Mouse (Mus musculus) forebrain, embryonic 15.5 days (tissue): Measurements from ENCODE around the gene Rex1bd. TPM values are rescaled to one million over a fixed set of nuclear protein-coding genes. Genes with fewer than 3 reads are reported as not detected.

Experiments used
- polyA plus RNA-seq: library from polyadenylated mRNA; unstranded; fragments of >200 nt; fragmentation: Nextera tagmentation; extraction: Ambion mirVana; gene quantifications from 2 replicates; pipeline ENCODE4 v1.2.1, GENCODE M21; 2015

The Rex1bd gene
- polyA plus RNA-seq, 1 experiment from 2014 or later: 164 TPM

Other genes with a start within 250 kb of the Rex1bd start
- 52.5 and 55.7 TPM in 2 replicates for gene Homer3, start 223.9 kb downstream of the Rex1bd start, polyA plus RNA-seq
- gene Ddx49, start 204.3 kb downstream of the Rex1bd start, polyA plus RNA-seq: 52.2 and 53.8 TPM in 2 replicates
- 266 and 271 TPM in 2 replicates for gene Cope, start 204.2 kb downstream of the Rex1bd start, polyA plus RNA-seq
- gene Cers1, start 191.0 kb downstream of the Rex1bd start, polyA plus RNA-seq: 31.3 and 31.9 TPM in 2 replicates
- 0.87 and 5.1 TPM in 2 replicates for gene Gdf1, start 176.9 kb downstream of the Rex1bd start, polyA plus RNA-seq
- gene Upf1, start 153.5 kb downstream of the Rex1bd start, polyA plus RNA-seq: 17.5 and 17.8 TPM in 2 replicates
- gene Comp, start 133.2 kb downstream of the Rex1bd start, polyA plus RNA-seq: 0.14 TPM in 1 of 2 replicates, not detected in the other
- 41.0 and 42.2 TPM in 2 replicates for gene Crtc1, start 67.2 kb downstream of the Rex1bd start, polyA plus RNA-seq
- 19.3 and 21.4 TPM in 2 replicates for gene Klhl26, start 29.8 kb downstream of the Rex1bd start, polyA plus RNA-seq
- 70.2 and 75.0 TPM in 2 replicates for gene Tmem59l, start 19.4 kb downstream of the Rex1bd start, polyA plus RNA-seq
- 4.3 and 5.3 TPM in 2 replicates for gene Crlf1, start 13.6 kb downstream of the Rex1bd start, polyA plus RNA-seq
- gene Uba52, start 4.0 kb upstream of the Rex1bd start, polyA plus RNA-seq: 724 and 839 TPM in 2 replicates
- gene Fkbp8, start 21.0 kb upstream of the Rex1bd start, polyA plus RNA-seq: 433 and 440 TPM in 2 replicates
- gene Kxd1, start 21.2 kb upstream of the Rex1bd start, polyA plus RNA-seq: 49.8 and 50.2 TPM in 2 replicates
- gene Ell, start 32.7 kb upstream of the Rex1bd start, polyA plus RNA-seq: 17.4 and 19.2 TPM in 2 replicates
- 116 TPM in 2 replicates for gene Isyna1, start 87.6 kb upstream of the Rex1bd start, polyA plus RNA-seq
- 114 TPM in 2 replicates for gene Ssbp4, start 102.1 kb upstream of the Rex1bd start, polyA plus RNA-seq
- 0.74 and 1.3 TPM in 2 replicates for gene Lrrc25, start 109.4 kb upstream of the Rex1bd start, polyA plus RNA-seq
- not detected in 2 replicates for gene Gdf15, start 125.7 kb upstream of the Rex1bd start, polyA plus RNA-seq
- 63.6 and 70.2 TPM in 2 replicates for gene Pgpep1, start 153.6 kb upstream of the Rex1bd start, polyA plus RNA-seq
- gene Lsm4, start 166.5 kb upstream of the Rex1bd start, polyA plus RNA-seq: 211 and 228 TPM in 2 replicates
- gene Jund, start 192.2 kb upstream of the Rex1bd start, polyA plus RNA-seq: 89.0 and 96.0 TPM in 2 replicates
- 0.13 and 0.14 TPM in 2 replicates for gene Iqcn, start 196.7 kb upstream of the Rex1bd start, polyA plus RNA-seq
- gene Gm3336, start 211.8 kb upstream of the Rex1bd start, polyA plus RNA-seq: not detected in 2 replicates
- gene Pde4c, start 217.0 kb upstream of the Rex1bd start, polyA plus RNA-seq: 0.13 and 0.22 TPM in 2 replicates
- gene Rab3a, start 247.9 kb upstream of the Rex1bd start, polyA plus RNA-seq: 319 and 328 TPM in 2 replicates